Mouse (Mus musculus): Measurements from ENCODE around the gene Gm438. TPM values are rescaled to one million over a fixed set of nuclear protein-coding genes. Genes with fewer than 3 reads are reported as not detected.
A peak's percentile ranks its signal among the peaks of the same experiment; 100 is the strongest.

The Gm438 gene
- polyA plus RNA-seq, 1 experiment from 2014 or later, result 2.5 TPM

DNA sequence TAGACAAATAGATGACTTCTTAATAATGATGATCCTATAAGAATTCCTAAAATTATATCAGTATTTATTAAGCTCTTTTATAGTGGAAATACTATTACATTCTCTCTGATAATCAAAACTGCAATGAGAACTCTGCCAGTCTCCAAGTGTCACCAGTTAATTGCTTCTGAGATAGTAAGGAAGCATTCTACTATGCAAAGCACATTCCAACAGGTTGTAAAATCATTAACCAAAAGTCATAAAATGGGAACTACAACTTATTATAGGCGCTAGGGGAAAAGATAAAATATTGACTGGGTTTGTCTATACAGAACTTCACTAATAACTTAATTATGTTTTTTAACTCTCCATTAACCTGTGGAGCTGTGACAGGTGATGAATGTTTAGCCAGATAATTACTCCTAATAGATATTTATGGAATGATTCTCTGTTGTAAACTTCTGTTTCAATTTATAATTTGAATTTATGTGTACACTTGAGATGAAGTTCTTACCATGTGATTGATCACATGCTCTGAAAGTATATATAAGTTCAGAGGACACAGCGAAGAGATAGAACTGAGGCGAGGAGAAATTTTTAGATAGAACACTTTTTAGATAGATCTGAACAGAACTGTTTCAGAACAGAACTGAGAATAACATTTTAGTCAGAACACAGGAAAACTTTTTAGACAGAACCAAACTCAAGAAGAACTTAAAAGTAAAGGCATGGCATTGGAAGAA is 3.7 kb downstream of the Gm438 start:
- Histone ChIP-seq H3K27ac (ENCODE audit: low read depth, low read length) (no peak overlapping the region), H3K4me1 (replicated peaks; ENCODE audit: control insufficient read depth, insufficient read depth, low read length) (no peaks in the 10 kb centered on the region), H3K4me2 (replicated peaks; ENCODE audit: low read depth) (no peak overlapping the region), H3K9me3 (ENCODE audit: control insufficient read depth) (no peaks in the 10 kb centered on the region), H3K27me3 (replicated peaks; ENCODE audit: control insufficient read depth, insufficient read depth, low read length) (no peaks in the 10 kb centered on the region), H3K9ac (ENCODE audit: low read depth, low read length) (no peak overlapping the region), H3K36me3 (ENCODE audit: control insufficient read depth, insufficient read depth) (0 out of 2 replicates have a peak, but pooled peaks cover under 1% of the 10 kb centered on the region), H3K4me3 (ENCODE audit: low read depth, low read length) (no peak overlapping the region)
- 29% methylated on average over 3 of the region's 3 CpGs for WGBS
- TF ChIP-seq CTCF (IDR thresholded peaks at IDR 0.05; ENCODE audit: low read depth), result no peak
- peak; percentile 85 for ATAC-seq

DNA sequence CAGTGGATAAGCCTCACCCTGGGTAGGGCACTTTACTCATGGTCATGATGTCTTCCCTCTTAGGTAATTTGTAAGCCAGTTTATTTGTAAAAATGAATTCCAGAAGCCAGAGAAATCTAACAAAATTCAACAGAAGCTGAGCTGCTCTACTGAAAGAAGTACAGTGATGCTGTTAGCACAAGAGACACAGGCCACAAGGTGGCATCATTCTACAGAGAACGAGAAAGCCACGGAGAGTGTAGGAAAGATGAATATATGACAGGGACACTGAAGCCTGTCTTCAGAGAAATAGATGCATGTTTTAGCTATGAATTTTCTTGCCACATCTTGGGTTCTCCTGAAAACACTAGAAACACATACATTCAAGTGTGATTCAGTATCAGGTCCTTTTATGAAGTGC is 20.7 kb downstream of the Gm438 start:
- WGBS, result 6% methylated on average over 2 of the region's 2 CpGs
- H3K4me3 ChIP-seq (ENCODE audit: low read depth, low read length), result no peak overlapping the region
- ATAC-seq, result no peak
- H3K27me3 ChIP-seq (replicated peaks; ENCODE audit: control insufficient read depth, insufficient read depth, low read length), result no peaks in the 10 kb centered on the region
- no peaks in the 10 kb centered on the region for H3K36me3 ChIP-seq (ENCODE audit: control insufficient read depth, insufficient read depth)
- H3K4me1 ChIP-seq (replicated peaks; ENCODE audit: control insufficient read depth, insufficient read depth, low read length), result no peaks in the 10 kb centered on the region
- H3K9ac ChIP-seq (ENCODE audit: low read depth, low read length), result no peak overlapping the region
- TF ChIP-seq CTCF (IDR thresholded peaks at IDR 0.05; ENCODE audit: low read depth), result peak; percentile 85
- no peak overlapping the region for H3K27ac ChIP-seq (ENCODE audit: low read depth, low read length)
- H3K9me3 ChIP-seq (ENCODE audit: control insufficient read depth), result no peaks in the 10 kb centered on the region
- no peak overlapping the region for H3K4me2 ChIP-seq (replicated peaks; ENCODE audit: low read depth)

DNA sequence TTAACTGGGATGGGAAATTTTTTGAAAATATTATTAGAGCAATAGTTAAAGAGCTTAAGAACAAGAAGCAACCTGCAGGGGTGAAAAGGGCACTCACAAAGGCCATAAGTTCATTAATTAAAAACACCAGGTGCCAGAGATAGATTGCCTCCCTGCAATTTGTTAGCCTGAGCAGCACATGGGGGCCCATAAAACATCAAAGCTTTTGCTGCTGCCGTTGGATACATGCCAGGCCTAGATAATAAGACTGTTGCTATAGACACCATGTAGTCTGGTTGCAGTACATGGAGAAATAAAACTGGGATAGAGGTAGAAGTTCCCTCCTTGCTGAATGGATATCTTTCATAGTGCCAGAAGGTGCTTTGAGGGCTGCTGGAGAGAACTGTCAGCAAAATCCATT is 37.2 kb downstream of the Gm438 start:
- ATAC-seq, result peak; percentile 94
- H3K4me1 ChIP-seq (replicated peaks; ENCODE audit: control insufficient read depth, insufficient read depth, low read length), result no peaks in the 10 kb centered on the region; the same call in 1 of the 2 replicates
- no peak overlapping the region for H3K9ac ChIP-seq (ENCODE audit: low read depth, low read length)
- H3K27ac ChIP-seq (ENCODE audit: low read depth, low read length), result no peak overlapping the region
- WGBS, result 0% methylated on average over 1 of the region's 1 CpGs
- no peaks in the 10 kb centered on the region for H3K9me3 ChIP-seq (ENCODE audit: control insufficient read depth)
- no peaks in the 10 kb centered on the region for H3K36me3 ChIP-seq (ENCODE audit: control insufficient read depth, insufficient read depth)
- no peak overlapping the region for H3K4me3 ChIP-seq (ENCODE audit: low read depth, low read length)
- no peak overlapping the region for H3K4me2 ChIP-seq (replicated peaks; ENCODE audit: low read depth)
- no peak for TF ChIP-seq CTCF (IDR thresholded peaks at IDR 0.05; ENCODE audit: low read depth)
- no peaks in the 10 kb centered on the region for H3K27me3 ChIP-seq (replicated peaks; ENCODE audit: control insufficient read depth, insufficient read depth, low read length)

Other genes with a start within 250 kb of the Gm438 start
- not detected in 2 replicates for gene Gm13124, start 221.4 kb downstream of the Gm438 start, polyA plus RNA-seq (2015; fragmentation: Nextera tagmentation; extraction: Ambion mirVana)
- not detected in 2 replicates for gene Aadacl4, start 172.9 kb downstream of the Gm438 start, polyA plus RNA-seq (2015; fragmentation: Nextera tagmentation; extraction: Ambion mirVana)
- not detected in 2 replicates for gene Gm436, start 100.2 kb downstream of the Gm438 start, polyA plus RNA-seq (2015; fragmentation: Nextera tagmentation; extraction: Ambion mirVana)
- gene Gm13178, start 65.2 kb downstream of the Gm438 start, polyA plus RNA-seq (2015; fragmentation: Nextera tagmentation; extraction: Ambion mirVana), result 9.3 and 9.7 TPM in 2 replicates
- 93.0 and 100 TPM in 2 replicates for gene Dhrs3, start 106.2 kb upstream of the Gm438 start, polyA plus RNA-seq (2015; fragmentation: Nextera tagmentation; extraction: Ambion mirVana)

All from intestine, postnatal 0 days (tissue).